Mouse (Mus musculus) lung, postnatal 0 days (tissue): ENCODE data around the gene Ahcyl1.

Source experiments
- CTCF ChIP-seq: IDR thresholded peaks from 2 replicates; pipeline ENCODE4 v1.5.1; 2016; ENCODE audit warnings: antibody characterized with exemption, mild to moderate bottlenecking
- EP300 ChIP-seq: IDR thresholded peaks from 2 replicates; pipeline ENCODE4 v1.6.1; 2016; ENCODE audit warnings: antibody characterized with exemption, mild to moderate bottlenecking, control low read depth

GRCm38 (mm10) chr3:107626751-107627150, 69.6 kb downstream of the Ahcyl1 start:
- no peak for TF ChIP-seq CTCF
- TF ChIP-seq EP300: no peak
